Mouse (Mus musculus): ENCODE data around the gene Tex14.
"Not testable (repeated sequence)": the region's sequence is repeated elsewhere in the genome, so short reads cannot be mapped to it uniquely, and the experiment has no call there.

Tex14 gene

DNA sequence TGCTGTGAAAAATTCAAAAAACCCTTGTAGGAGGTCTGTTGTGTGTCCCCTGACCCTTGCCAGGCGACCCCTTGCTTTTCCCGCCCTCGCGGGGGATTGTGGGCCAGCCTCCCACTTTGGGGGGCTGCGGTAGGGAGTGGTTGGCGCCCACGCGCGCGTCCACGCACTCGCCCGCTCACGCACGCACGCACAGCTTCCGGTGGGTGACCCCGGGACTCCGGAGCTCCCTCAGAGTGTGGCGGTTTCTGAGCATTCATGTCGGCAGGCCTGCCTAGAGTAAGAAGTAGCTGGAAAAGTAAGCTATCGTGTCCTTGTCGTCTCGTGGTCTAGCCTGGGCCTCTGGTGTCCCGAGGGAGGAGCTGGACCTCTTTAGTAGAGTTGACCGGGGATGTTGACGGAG, at the start of gene Tex14, which contains the start of gene Rad51c:
Gene Tex14 (plus strand): TSS at position 190 of the 400 bp plus-strand sequence.
Gene Rad51c (minus strand): TSS at position 79 of the 400 bp plus-strand sequence.
- DNase-seq (ENCODE audit: low spot score in 2 of 2): peak in 1 of 2 experiments; percentile 6

DNA sequence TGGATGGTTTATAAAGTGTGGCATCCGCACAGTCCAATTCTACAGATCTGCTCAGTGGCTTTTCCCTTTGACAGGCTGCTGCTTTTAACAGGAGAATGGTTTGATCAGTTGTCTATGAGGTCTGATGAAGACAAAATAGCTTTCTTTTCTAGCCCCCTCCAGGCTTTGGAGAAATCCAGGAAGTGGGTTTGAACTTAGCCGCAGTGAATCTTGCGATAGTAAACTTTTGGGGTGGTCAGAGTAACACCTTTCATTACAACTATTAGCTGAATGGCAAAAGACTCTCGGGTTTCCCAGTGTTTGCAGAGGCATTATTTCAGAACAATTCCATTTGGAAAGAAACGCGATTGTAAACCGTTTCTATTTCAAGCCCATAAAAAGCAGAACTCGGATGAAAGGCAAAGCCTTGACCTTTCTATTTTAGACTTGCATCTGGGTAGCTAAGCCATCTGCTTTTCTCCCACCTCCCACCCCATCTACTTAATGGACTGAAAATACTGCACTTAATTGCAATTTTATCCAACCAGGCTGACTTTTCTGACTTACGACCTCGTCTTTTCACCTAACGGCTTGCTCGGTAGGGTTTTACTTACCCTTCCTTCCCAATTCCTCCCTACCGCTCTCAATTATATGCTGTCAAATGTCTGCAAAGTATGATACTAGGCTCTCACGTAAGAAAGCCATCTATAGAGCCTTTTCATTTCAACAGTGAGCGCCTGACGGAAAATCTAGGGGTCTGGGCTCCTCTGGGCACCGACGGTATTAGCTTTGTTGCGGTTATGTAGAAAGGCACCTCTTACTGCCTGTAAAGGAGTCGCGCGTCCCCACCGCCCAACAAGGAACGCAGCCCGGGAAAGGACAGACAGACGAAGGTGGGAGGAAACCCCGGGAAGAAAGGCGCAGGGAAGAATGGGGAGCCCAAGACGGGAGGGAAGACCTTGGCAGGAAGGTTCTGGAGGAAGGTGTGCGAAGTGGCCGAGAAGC, 47.3 kb upstream of the Tex14 start:
- DNase-seq (ENCODE audit: low spot score in 2 of 2): no peak

DNA sequence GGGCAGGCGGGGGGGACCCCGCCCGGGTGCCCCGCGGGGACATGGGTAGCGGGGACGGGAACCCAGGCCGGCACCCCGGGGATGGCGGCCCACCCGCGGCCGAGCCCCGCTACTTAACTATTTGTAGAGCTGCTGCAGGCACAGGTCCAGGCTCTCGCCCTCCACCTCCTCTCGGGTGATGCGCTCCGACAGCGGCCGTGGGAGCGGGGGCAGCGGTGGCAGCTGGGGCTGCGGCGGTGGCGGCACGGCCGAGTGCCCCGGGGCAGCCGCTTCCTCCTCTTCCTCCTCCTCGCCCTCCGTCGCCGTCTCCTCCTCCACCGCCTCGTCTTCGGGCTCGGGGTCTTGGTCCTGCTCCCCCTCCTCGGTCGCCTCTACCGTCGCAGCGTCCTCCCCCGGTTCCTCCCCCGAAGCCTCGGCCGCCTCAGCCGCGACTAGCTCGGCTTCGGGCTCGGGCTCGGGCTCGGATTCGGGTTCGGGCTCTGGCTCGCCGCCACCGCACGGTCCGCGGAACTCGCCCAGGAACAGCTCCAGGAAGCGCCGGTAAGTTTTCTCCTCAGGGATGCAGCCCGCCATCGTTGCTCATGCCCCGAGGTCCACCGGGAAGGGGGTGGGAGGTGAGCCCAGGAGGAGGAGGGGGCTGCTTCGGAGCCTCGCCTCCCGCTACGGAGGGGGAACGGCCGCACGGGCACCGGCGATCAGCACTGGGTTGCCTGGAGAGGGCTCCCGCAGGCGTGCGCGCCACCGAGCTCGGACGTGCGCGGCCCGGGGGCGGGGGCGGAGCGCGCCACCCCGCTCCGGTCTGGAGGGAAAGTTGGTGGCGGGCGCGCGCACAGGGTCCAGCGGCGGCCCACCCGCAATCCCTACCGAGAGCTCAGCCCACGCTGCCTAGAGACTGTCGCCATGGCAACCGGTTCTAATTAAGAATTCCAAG, 46.3 kb upstream of the Tex14 start, which contains the start of gene Ppm1e:
Gene Ppm1e (minus strand): TSS at position 693 of the 931 bp plus-strand sequence.
- peak; percentile 77 to 80 for DNase-seq (ENCODE audit: low spot score in 2 of 2)

DNA sequence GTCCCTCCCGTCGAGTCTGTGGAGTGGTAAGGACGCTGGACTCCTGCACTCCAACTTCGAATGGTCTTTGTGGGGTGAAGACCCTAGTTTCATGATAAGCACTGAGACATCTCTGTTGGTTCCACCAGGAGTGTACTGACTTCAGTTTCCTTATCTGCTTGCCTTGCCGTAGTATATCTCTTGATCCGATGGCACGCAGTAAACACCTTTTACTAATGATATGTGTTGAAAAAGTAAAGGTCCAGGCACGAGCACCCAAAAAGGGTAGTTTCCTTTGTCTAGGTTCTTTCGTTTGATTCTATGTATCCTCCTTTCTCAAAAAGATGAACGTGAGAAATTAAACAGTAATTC, 45.6 kb upstream of the Tex14 start:
- no peak for DNase-seq (ENCODE audit: low spot score in 2 of 2)

DNA sequence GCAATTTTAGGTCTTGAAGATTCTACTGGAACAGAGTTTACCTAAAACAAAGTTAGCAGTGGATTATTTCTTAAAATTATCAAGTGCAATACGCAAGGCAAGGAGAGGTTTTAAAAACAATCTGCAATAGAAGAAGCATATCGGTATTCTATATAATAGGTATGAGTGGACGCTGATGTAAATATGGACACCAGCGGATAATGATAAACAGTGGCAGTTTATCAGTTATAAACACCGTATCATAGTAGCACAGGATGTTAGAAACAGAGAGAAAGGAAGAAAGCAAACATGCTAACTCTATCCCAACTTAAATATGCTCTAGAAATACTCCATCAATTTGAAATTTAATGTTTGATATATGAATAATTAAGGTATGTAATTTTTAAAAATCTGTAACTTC, 39.7 kb upstream of the Tex14 start:
- DNase-seq (ENCODE audit: low spot score in 2 of 2): no peak

DNA sequence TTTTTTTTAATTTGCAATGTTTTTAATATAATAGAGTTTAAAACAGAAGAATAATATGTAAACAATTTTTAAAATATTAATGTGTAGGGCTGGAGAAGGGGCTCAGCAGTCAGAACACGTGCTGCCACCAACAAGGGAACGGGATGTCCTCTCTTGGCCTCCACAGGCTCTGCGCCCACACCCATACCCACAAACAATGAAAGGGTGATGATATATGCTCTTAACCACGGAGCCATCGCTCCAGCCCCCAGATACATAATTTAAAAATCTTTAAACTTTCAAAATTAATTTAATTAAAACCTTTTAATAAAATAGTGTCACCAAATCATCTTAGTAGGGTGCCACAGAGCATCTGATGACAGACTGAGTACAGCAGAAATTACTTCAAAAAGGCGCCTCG, 37.8 kb upstream of the Tex14 start:
- DNase-seq (ENCODE audit: low spot score in 2 of 2): no peak

DNA sequence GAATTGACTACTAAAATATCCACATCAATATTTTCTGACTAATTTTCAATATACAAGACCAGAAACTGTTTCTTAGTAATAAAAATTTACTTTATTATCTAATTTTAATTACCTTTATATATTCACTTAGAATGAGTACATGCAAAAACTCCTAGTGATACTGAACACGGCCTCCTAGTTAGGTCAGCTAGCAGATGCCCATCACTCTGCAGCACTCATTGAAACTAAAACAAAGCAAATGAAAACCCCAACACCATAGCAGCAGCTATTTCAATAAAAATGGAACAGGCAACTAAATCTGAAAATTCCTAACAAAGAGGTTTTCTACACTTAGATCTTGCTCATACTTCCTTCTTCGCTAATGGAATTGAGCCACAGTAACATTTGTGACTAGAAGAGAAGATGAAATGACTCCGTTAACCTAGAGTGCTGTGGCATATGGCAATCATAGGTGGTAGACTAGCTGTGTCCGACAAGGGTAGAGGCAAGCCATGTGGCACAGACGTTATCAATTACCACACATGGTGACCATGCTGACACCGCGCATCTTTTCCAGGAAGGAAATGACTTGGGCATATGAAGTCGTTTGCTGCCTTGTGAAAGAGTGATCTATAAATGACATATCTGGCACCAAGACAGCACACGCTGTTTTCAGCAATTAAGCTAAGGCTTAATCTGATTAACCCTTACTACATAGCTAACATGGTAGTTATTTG, 36.8 kb upstream of the Tex14 start:
- DNase-seq (ENCODE audit: low spot score in 2 of 2): no peak

DNA sequence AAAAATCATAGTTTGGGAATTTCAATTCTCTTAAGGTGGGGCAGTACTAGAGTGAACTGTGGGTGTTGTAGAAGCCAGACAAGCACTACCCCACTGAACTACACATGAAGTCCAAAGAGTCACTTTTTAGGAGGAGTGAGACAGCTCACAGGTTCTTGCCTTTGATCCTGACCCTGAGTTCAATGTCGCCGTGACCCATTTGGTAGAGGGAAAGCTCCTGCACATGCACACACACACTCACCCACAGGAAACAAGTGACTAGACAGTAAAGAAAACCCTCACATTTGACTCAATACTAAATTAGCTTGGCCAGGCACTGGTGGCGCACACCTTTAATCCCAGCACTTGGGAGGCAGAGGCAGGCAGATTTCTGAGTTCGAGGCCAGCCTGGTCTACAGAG, 20.3 kb upstream of the Tex14 start:
- DNase-seq (ENCODE audit: low spot score in 2 of 2): no peak

DNA sequence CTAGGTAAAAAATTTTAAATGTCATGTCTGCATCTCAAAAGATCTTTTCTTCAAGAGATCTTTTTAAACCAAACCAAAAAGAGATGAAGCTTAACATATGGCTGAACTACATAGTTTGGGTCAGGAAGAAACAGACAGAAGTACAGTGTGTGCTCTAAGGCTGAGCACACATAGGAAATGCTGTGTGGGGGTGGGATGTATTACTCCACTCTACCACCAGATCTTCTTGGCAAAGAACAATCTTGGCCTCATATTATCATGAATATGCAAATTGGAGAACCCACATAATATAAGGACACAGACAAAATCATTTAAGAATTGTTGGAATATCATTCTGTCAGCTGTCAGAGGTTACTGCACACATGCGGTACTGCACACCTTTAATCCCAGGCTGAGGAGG, 19.2 kb upstream of the Tex14 start:
- peak in 1 of 2 experiments; percentile 28 for DNase-seq (ENCODE audit: low spot score in 2 of 2)

DNA sequence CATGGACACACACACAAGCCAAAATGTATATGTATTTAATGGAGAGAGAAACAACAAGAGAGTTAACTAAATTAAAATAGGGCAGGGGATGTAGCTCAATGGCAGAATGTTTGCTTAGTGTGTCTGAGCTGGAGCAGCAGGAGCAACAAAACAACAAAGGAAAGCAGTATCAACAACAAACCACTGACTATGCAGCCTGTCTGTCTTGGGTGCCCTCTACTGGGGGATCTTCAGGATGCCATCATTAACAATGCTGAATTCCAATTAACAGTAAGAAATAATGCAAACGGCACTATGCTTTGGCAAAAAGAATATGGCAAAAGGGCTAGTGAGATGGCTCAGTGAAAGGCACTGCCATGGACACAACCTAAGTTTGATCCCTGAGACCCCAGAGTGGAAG, 11.0 kb upstream of the Tex14 start:
- DNase-seq (ENCODE audit: low spot score in 2 of 2): peak in 1 of 2 experiments; percentile 11

DNA sequence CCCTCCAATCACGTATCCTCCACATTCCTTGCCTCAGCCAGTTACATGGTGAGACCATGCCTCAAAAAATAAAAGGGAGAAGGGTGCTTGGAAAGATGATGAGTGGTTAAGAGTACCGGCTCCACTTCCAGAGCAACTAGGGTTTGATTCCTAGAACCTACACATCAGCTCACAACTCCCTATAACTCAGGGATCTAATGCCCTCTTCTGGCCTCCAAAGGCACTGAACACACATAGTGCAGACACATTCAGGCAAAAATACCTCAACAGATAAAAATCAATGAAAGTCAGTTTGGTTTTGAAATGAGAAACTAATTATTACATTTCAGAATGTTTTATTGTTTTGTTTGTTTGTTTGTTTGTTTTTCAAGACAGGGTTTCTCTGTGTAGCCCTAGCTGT, 6.5 kb upstream of the Tex14 start:
- DNase-seq (ENCODE audit: low spot score in 2 of 2): no peak

DNA sequence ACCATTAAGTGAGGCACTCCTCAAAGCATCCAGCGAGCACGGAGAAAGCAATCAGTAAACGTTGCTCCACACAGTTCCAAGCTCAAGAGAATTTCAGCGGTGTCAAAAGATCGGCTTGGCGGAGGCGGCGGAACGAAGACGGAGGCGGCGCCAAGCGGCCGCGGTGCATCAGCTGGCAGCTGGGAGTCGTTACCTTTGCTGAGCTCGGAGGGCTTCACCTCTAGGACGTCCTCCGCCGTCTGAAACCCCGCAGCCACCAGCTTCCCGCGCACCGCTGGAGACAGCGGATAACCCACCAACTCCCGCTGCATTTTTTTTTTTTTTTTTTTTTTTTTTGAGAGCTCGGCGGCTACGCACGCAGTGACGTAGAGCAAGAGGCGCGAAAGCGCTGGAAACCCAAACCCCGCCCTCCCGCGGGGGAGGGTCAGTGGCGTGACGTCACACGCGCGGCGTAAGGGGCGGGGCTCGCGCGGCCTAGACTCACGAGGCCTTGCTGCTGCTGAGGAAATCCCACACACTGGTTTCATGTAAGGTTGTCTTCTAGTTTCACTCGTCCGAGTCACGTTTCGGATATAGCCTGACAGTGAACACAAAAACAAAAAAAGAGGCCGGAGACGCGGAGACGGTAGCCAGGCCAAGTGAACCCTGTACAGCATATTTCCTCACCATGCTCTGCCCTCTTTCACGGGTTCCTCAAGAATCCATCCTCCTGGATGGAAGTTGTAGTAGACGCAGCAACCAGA, 583 bp upstream of the Tex14 start:
- DNase-seq (ENCODE audit: low spot score in 2 of 2): peak; percentile 91 to 92

DNA sequence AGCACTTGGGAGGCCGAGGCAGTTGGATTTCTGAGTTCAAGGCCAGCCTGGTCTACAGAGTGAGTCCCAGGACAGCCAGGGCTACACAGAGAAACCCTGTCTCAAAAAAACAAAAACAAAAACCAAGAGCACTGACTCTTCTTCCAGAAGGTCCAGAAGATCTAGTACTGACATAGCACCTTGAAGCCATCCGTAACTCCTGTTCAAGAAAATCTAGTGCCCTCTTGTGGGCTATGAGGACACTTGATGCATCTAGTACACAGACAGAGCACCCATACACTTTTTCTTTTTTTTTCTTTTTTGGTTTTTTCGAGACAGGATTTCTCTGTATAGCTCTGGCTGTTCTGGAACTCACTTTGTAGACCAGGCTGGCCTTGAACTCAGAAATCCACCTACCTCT, 8.5 kb downstream of the Tex14 start:
- DNase-seq (ENCODE audit: low spot score in 2 of 2): not testable (repeated sequence)

DNA sequence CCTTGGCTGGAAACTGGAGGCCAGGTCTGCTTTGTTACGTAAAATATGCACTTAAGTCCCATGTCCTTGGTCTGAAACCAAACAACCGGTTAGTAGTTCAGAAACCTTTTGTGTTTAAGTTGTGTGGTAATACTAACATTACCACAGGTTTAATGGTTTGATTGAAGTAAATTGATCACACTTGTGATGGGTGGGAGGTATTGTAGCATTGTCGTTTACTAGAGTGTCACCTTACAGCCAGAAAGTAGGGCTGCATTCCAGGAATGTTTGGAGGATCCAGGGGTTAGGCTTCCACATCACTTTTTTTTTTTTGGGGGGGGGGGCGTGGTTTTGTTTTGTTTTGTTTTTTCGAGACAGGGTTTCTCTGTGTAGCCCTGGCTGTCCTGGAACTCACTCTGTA, 11.3 kb downstream of the Tex14 start:
- no peak for DNase-seq (ENCODE audit: low spot score in 2 of 2)

DNA sequence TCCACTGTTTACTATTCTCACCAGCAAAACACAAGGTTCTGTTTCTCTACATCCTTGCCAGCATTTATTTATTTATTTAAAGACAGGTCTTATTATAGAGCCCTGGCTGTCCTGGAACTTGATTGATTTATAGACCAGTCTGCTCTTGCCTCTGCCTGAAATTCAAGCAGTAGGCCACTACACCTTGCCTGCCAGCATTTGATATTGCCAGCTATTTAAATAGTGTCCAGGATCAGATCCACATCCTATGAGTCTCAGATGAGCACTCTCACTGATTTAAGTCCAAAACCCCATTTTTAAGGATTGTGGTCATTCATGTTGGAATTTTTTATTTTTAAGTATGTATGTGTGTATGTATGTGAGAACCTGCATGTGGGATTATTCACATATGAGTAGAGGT, 16.0 kb downstream of the Tex14 start:
- no peak for DNase-seq (ENCODE audit: low spot score in 2 of 2)

DNA sequence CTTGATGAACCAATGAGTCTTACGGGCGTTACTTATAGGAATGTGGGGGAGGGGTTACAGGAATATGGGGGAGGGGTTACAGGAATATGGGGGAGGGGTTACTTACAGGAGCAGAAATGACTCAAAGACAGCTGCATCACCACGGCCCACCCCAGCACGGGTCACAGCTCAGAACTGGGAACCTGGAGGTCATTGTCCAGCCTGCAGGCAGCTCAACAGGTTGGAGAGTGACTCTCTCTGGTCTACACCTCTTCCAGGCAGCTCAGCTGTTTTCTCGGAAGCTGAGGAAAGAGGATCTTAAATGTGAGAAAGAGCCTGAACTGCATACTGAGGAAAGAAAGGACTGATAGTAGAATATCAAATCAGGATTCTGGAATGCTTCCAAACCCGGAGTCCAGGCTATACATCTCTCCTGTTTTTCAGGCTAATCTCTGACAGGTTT, 16.9 kb downstream of the Tex14 start:
- DNase-seq (ENCODE audit: low spot score in 2 of 2): no peak

DNA sequence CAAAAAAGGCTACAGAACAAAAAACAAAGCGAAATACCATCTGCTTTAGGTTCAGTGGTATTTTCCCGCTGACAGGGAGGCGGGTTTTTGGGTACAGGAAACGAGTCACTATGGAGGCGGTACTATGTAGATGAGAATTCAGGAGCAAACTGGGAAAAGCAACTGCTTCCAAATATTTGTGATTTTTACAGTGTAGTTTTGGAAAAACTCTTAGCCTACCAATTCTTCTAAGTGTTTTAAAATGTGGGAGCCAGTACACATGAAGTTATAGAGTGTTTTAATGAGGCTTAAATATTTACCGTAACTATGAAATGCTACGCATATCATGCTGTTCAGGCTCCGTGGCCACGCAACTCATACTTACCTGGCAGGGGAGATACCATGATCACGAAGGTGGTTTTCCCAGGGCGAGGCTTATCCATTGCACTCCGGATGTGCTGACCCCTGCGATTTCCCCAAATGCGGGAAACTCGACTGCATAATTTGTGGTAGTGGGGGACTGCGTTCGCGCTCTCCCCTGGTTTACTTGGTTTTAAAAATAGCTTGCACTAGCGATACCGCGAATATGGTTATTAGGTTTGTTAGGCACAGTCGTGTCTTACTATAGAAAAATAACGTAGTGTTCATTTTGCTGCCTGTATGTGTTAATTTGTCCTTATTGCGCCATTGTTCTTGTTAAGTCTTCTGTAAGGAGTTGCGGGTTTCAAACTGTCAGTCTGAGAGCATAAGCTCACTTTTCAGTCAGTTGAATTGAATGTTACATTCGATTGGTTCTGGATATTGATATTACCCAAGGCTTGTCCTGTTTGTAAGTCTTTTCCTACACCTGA, 17.9 kb downstream of the Tex14 start:
- DNase-seq (ENCODE audit: low spot score in 2 of 2): peak; percentile 83 to 88

DNA sequence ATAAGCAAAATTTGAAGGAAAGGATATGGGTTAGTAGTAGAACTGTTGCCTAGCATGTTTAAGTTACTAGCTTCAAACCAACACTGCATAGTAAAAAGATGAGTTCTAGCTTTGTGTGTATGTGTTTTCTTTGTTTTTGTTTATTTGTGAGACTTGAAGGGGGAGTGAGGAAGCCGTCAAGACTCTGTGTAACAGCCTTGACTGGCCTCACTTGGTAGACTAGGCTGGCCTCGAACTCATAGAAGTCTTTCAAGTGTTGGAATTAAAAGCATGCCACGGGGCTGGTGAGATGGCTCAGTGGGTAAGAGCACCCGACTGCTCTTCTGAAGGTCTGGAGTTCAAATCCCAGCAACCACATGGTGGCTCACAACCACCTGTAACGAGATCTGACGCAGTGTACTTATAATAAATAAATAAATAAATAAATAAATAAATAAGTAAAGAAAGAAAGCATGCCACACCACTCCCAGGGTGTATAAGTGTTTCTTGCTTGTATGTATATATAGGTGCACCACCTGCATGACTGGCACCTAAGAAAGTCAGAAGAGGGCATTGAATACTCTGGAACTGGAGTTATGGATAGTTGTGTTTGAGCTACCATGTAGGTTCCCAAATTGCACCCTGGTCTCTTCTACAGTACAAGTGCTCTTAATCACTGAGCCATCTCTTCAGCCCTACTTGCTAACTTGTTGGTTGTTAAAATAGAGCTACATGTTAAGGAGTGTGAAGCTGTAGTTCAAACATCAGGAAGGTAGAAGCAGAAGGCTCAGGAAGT, 18.9 kb downstream of the Tex14 start:
- no peak for DNase-seq (ENCODE audit: low spot score in 2 of 2)

DNA sequence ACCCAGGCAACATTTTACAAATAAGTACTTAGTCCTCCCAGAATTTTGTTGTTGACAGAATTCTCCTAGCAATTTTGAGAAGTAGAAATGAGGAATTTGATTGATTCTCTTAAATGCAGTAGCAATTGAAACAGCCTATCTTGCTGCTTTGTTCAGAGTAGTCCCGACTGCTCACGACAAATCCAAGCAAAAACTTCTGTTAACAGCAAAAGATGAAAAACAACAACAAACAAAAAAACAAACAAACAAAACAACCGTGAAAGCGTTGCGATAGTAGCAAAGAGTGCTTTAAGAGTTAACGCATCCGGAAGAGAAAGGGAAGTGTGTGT, 21.2 kb downstream of the Tex14 start:
- DNase-seq (ENCODE audit: low spot score in 2 of 2): no peak
